Comparison of ENCODE assay signal across 14 mouse cellular contexts in the genomic region with DNA sequence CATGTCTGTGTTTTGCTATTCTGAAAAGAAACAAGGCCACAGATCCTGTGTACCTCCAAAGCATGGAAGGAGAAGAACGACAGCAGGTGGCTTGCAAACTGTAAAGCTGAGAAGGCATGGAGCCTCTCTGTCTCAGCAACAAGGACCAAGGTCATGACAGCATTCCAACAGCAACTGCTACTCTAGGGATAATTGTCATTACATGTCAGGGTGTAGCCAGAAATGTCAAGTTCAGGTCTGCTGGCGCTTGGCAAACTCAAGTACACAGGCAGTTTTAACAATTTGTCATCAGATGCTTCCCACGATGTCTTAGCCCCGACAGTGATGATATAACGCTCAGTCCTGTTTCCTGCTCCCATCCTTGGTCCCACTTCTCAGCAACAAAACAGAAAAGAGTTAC.
"Had no signal": no experiment of that assay in that cellular context is flagged by ENCODE, and none has a peak within 500 bp of the region (broad histone marks: within the 10 kb centered on the region; RNA-seq: fewer than 3 reads in every experiment).

No protein-coding gene starts in this region.

- H3K9ac ChIP-seq: lung, embryonic 14.5 days; midbrain, embryonic 12.5 days; neural tube, embryonic 12.5 days; stomach, embryonic 15.5 days had no signal

- H3K36me3 ChIP-seq: midbrain, embryonic 10.5 days; midbrain, embryonic 12.5 days; neural tube, embryonic 12.5 days; stomach, embryonic 15.5 days had no signal

- H3K27ac ChIP-seq: midbrain, embryonic 10.5 days; midbrain, embryonic 12.5 days; neural tube, embryonic 12.5 days; stomach, embryonic 15.5 days had no signal

- DNase-seq: lung, adult 18-20 months; lung, embryonic 14.5 days; lung, postnatal 10 days; lung, postnatal 4 days; midbrain, embryonic 14.5 days; right cerebral cortex, postnatal 14 days; thymus, adult 18-20 months; thymus, postnatal 14 days; thymus, postnatal 36 days had no signal

- ATAC-seq: midbrain, embryonic 16.5 days had no signal

- H3K27me3 ChIP-seq: midbrain, embryonic 12.5 days; neural tube, embryonic 12.5 days; stomach, embryonic 15.5 days had no signal

- H3K4me3 ChIP-seq: midbrain, embryonic 10.5 days; midbrain, embryonic 12.5 days; neural tube, embryonic 12.5 days; stomach, embryonic 15.5 days had no signal

- H3K4me2 ChIP-seq: lung, embryonic 14.5 days; midbrain, embryonic 12.5 days; neural tube, embryonic 12.5 days; stomach, embryonic 15.5 days had no signal

- H3K9me3 ChIP-seq: midbrain, embryonic 10.5 days; midbrain, embryonic 12.5 days; neural tube, embryonic 12.5 days; stomach, embryonic 15.5 days had no signal
